Mouse (Mus musculus): Measurements from ENCODE around the gene D3Ertd254e.

DNA sequence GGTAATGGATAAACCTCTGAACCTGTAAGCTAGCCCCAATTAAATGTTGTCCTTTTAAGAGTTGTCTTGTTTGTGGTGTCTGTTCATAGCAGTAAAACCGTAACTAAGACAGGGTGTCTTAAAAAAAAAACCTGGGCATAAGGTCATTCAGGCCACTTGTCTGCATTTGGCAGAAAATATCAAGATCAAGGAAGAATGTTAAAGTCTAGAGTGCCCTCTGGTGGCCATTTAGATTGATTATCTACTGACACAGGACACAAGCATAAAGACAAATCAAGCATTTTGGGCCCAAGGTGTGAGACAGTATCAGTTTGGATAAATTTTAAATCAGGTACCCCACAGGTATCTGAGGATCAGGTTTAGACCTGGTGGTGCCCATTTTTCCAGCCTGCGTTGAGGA lies 13.3 kb upstream of the D3Ertd254e start:
- TF ChIP-seq POLR2A (IDR thresholded peaks at IDR 0.05; ENCODE audit: borderline replicate concordance, control insufficient read depth, low read depth, low read length), result no peak
- TF ChIP-seq CTCF (IDR thresholded peaks at IDR 0.05; ENCODE audit: control insufficient read depth, insufficient read depth, low read length), result no peak

Data from bone marrow, adult 2 months (tissue).